Mouse (Mus musculus) gonadal fat pad, adult 2 months (tissue): ENCODE measurements around the gene Sds. TPM values are rescaled to one million over a fixed set of nuclear protein-coding genes. Genes with fewer than 3 reads are reported as not detected.

Experiments
- DNase-seq: peaks from one replicate; pipeline ENCODE4 v3.0.0-alpha.2; 2012; ENCODE audit warnings: low read depth
- polyA plus RNA-seq: library from polyadenylated mRNA; depleted of rRNA; stranded (reverse); fragments of >200 nt; gene quantifications from 2 replicates; pipeline ENCODE4 v1.2.3, GENCODE M21; 2012; rRNA removed

Sds gene
- polyA plus RNA-seq, 1 experiment, result not detected

- peak; percentile 58 for DNase-seq
Observed at GRCm38 (mm10) chr5:120514031-120514677, 37.8 kb downstream of the Sds start.

GRCm38 (mm10) chr5:120514754-120515153 lies 38.4 kb downstream of the Sds start:
- no peak for DNase-seq

GRCm38 (mm10) chr5:120515451-120515850 lies 39.1 kb downstream of the Sds start:
- no peak for DNase-seq

- DNase-seq, result no peak
Observed at GRCm38 (mm10) chr5:120516221-120516984, 40.1 kb downstream of the Sds start.

GRCm38 (mm10) chr5:120517552-120517951 lies 41.2 kb downstream of the Sds start:
- DNase-seq, result no peak

GRCm38 (mm10) chr5:120522649-120523048 lies 46.3 kb downstream of the Sds start:
- no peak for DNase-seq

- DNase-seq, result no peak
Observed at GRCm38 (mm10) chr5:120524736-120525135, 48.4 kb downstream of the Sds start.

- DNase-seq, result no peak
Observed at GRCm38 (mm10) chr5:120525737-120526136, 49.4 kb downstream of the Sds start.

GRCm38 (mm10) chr5:120526311-120526710 lies 50.0 kb downstream of the Sds start:
- no peak for DNase-seq

- no peak for DNase-seq
Observed at GRCm38 (mm10) chr5:120527296-120527964, 51.1 kb downstream of the Sds start.

- DNase-seq, result no peak
Observed at GRCm38 (mm10) chr5:120531631-120532030, 55.3 kb downstream of the Sds start.

Other genes with a start within 250 kb of the Sds start
- not detected in 2 replicates for gene Lhx5, start 44.8 kb upstream of the Sds start, polyA plus RNA-seq
- gene Sdsl, start 3.7 kb upstream of the Sds start, polyA plus RNA-seq, result 6.5 and 13.1 TPM in 2 replicates
- gene Plbd2, start 27.1 kb downstream of the Sds start, polyA plus RNA-seq, result 49.8 and 54.5 TPM in 2 replicates
- 24.0 and 30.7 TPM in 2 replicates for gene Slc8b1, start 34.6 kb downstream of the Sds start, polyA plus RNA-seq
- gene Tpcn1, start 112.1 kb downstream of the Sds start, polyA plus RNA-seq, result 68.0 and 79.0 TPM in 2 replicates
- 2.3 and 3.1 TPM in 2 replicates for gene Iqcd, start 112.5 kb downstream of the Sds start, polyA plus RNA-seq
- 15.6 and 17.8 TPM in 2 replicates for gene Rita1, start 136.1 kb downstream of the Sds start, polyA plus RNA-seq
- gene Ddx54, start 136.2 kb downstream of the Sds start, polyA plus RNA-seq, result 34.2 and 37.0 TPM in 2 replicates
- 0.24 and 0.65 TPM in 2 replicates for gene Cfap73, start 157.7 kb downstream of the Sds start, polyA plus RNA-seq
- 0.57 and 0.95 TPM in 2 replicates for gene Rasal1, start 172.3 kb downstream of the Sds start, polyA plus RNA-seq
- 6.1 and 7.0 TPM in 2 replicates for gene Dtx1, start 235.4 kb downstream of the Sds start, polyA plus RNA-seq